Mouse (Mus musculus) liver, embryonic 14.5 days (tissue): Measurements from ENCODE around the gene Bmpr2.

ENCODE experiments used
- CTCF ChIP-seq: IDR thresholded peaks from 2 replicates; pipeline ENCODE4 v1.5.1; 2016; ENCODE audit warnings: antibody characterized with exemption, low read depth, control low read depth
- EP300 ChIP-seq: IDR thresholded peaks from 2 replicates; pipeline ENCODE4 v1.6.1; 2016; ENCODE audit warnings: antibody characterized with exemption, low read depth

DNA sequence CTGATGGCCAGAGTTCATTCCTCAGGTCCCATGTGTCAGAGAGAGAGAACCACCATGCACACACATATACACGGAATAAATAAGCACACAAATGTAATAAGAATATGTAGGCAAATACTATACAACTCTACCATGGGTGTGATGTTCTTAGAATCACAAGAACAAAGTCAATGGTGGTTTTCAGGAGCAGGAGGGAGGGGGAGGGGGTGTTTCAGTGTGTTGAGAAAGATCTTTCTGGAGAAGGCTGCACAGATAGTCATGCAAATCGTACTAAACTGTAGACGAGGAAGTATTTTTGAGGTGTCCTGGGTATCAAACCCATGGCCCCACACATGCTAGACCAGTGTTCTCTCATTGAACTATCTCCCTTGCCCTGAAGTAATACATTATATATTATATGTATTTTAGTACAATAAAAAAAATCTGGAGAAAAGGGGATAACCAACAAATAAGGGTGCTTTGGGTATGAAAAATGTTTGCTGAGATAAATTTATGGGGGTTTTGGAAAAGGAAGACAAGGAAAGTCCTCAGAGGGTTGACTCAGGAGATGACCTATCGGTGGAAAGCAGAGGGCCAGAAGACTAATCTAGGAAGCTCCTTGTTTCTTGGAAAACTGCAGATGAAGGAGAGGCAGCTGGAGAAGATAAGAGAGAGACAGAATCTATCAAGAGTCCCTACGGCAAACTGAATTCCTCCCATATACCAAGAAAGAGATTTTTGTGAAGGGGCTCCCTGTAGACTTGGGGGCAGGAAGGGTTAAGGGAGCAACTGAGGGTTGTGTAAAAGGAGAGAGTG, 138.1 kb downstream of the Bmpr2 start:
- TF ChIP-seq CTCF (no peak), EP300 (peak; percentile 66)
